Mouse (Mus musculus): ENCODE data around the gene Fcho2.

GRCm38 (mm10) chr13:98803699-98804098, 11.6 kb downstream of the Fcho2 start:
- no peak for TF ChIP-seq TAL1 (IDR thresholded peaks at IDR 0.05; ENCODE audit: low read length)
- no peak for TF ChIP-seq GATA1 (IDR thresholded peaks at IDR 0.05; ENCODE audit: low read length)

Measured in erythroblast, embryonic 14.5 days (primary cell).